Mouse (Mus musculus) subcutaneous adipose tissue, adult 2 months (tissue): ENCODE measurements around the gene Acan. TPM values are rescaled to one million over a fixed set of nuclear protein-coding genes. Genes with fewer than 3 reads are reported as not detected.

Source experiments
- polyA plus RNA-seq: library from polyadenylated mRNA; depleted of rRNA; stranded (reverse); fragments of >200 nt; gene quantifications from 2 replicates; pipeline ENCODE4 v1.2.3, GENCODE M21; 2012; ENCODE audit warnings: low replicate concordance; rRNA removed

Acan gene
- polyA plus RNA-seq: 0.15 TPM in 1 of 2 replicates, not detected in the other

DNA sequence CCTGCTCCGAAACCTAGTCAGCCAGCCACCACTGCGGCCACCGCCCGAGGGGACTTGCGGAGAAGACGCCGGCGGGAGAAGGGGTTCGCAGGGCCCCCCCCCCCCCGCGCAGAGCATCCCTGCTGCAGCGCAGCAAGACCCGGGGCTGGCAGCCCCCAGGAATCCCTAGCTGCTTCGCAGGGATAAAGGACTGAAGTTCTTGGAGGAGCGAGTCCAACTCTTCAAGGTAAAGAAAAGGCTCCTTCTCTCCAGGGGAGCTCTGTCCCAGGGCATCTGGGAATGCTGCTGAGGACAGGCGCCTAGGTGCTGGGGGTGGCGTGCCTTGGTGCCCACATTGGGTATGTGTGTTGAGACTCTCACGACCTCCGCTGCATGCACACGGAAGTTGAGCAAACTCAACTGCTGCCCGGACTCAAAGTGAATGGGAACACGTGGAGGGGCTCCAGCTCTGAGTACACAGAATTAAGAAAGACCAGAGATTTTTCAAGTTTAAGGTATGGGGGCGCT, at the start of gene Acan:
Gene Acan, plus strand, starts transcription at position 101 of the 507 bp plus-strand sequence.

DNA sequence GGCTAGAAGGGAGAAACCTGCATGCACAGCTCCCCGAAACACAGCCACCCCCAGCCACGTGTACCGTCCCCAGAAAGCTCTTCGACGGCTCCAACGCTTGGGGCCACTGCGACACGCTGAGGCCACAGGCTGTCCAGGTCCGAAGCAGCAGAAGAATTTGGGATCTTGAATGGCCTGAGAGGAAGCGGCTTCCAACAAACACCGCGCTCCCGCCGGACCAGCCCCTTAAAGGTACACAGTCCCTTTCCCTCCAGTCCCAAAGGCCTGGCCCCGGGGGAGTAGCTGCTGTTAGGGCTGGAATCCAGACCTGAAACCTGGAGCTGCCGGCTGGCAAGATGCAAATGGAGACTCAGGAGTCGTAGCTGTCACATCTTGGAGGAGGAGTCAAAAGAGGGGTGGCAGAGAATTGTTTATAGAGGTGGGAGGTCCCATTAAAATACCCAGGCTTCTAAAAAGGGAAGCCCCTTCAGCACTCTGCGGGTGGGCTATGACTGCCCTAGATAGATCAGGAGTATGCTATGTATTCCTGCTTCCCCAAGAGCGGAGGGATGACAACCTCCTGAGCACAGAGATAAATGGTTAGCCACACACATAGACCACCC, 77.7 kb downstream of the Acan start, which contains the start of gene Hapln3:
Gene Hapln3, minus strand, starts transcription at position 176 of the 602 bp plus-strand sequence.

DNA sequence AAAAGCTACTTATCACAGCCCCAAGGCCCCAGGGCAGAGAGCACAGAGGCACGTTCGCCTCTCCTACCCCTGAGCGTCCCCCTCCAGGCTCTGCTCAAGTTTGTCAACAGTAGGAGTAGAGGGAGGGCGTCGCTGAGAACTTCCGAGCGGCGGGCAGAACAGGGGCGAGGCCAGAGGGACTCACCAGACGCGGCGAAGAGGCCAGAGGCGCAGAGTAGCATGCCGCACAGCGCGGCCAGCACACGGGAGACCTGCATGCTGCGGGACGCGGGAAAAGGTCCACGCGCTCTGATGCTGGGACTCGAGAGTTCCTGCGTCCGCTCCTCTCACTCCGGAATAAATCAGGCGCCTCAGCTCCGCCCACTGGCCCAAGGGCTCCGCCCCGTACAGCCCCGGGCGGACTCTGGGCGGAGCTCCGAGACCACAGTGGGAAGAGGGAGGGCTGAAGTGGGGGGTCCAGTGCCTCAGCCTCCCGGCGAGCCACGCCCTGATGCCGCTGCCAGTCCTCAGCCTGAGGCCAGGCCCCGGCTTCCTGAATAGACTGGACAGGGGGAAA, 95.5 kb downstream of the Acan start, which contains the start of gene Mfge8:
Gene Mfge8, minus strand, starts transcription at position 350 of the 556 bp plus-strand sequence.

Other genes starting within 250 kb of the Acan start
- 13.9 and 23.4 TPM in 2 replicates for gene Det1, start 206.2 kb upstream of the Acan start, polyA plus RNA-seq
- 30.8 and 31.5 TPM in 2 replicates for gene Aen, start 157.6 kb upstream of the Acan start, polyA plus RNA-seq
- gene Isg20, start 140.1 kb upstream of the Acan start, polyA plus RNA-seq: 31.9 and 32.8 TPM in 2 replicates
- 2.7 and 3.1 TPM in 2 replicates for gene Hapln3, start 77.5 kb downstream of the Acan start, polyA plus RNA-seq
- 331 and 600 TPM in 2 replicates for gene Mfge8, start 95.6 kb downstream of the Acan start, polyA plus RNA-seq
- gene Abhd2, start 219.7 kb downstream of the Acan start, polyA plus RNA-seq: 13.5 and 35.7 TPM in 2 replicates